Mouse (Mus musculus) cerebellum, postnatal 4 days (tissue): ENCODE data around the gene Slc2a13.

Experiments
- DNase-seq, 2 experiments: peaks; one replicate each; pipeline ENCODE4 v3.0.0; 2022; ENCODE audit warnings: low spot score in 2 of 2, mixed read lengths in 1 of 2

The Slc2a13 gene

DNA sequence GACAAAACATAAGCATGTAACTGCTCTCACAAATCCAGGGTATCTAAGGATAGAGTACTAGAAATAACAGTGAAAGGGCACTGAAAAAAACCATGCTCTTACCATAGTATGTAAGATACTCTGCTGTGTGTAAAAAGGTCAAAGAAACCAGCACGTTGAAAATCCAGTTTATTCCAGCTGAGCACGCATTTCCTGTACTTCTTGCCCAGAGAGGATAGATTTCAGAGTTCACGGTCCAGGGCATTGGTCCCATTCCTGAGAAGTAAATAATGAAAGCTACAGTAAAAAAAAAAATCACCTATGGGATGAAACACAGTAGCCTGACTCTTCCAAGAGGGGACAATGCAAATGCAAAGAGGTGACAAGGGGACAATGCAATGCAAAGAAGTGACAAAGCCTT is 297.1 kb downstream of the Slc2a13 start:
- DNase-seq = no peak

DNA sequence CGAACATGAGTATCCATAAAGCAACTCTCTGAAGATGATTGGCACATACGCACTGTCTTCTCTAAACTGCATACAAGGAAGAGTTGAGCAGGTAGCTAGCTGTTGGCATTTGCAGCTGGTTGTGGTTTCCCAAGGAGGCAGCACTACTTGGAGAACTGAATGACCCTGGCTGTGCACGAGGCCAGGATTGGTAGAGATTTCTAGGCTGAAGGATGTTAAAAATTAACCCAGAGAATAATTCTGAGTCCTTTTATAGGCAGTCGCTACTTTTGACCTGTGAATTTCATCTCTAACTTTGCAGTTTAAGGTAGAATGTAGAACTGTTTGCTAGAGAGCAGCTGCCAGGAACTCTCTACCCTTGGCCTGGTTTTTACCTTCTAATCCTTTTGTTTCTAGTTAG is 304.5 kb downstream of the Slc2a13 start:
- DNase-seq = no peak

DNA sequence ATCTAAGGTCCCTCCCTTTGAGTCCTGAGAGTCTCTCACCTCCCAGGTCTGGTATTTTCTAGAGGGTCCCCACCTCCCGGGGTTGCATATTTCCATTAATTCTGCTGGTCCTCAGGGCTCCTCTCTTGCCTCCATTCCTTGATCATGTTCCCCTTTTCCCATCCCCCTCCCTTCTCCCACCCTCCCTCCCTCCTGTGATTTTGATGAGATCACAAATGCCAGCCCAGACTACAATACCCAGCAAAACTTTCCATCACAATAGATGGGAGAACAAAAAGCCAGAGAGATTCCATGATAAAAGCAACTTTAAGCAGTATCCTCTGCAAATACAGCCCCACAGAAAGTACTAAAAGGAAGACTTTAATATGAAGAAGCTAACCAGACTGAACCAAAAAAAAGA is 309.1 kb downstream of the Slc2a13 start:
- DNase-seq = no peak

DNA sequence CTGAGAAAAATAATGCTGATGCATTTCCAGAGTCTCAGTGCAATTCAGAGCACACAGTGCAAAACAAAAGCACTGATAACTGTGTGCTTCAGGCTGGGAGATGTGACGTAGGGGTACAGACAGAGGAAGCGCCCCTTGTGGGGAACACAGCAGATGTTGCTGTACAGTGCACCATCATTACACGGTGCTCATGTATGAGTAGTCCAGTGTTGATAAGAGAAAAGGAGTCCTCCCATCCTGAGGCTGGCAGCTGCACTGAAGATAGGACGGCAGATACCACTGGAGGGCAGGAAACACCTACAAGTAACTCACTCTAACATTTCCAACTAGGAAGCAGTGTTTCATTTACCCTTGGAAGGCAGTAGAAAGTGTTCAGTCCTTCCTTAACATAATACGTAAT is 312.5 kb downstream of the Slc2a13 start:
- DNase-seq = no peak

DNA sequence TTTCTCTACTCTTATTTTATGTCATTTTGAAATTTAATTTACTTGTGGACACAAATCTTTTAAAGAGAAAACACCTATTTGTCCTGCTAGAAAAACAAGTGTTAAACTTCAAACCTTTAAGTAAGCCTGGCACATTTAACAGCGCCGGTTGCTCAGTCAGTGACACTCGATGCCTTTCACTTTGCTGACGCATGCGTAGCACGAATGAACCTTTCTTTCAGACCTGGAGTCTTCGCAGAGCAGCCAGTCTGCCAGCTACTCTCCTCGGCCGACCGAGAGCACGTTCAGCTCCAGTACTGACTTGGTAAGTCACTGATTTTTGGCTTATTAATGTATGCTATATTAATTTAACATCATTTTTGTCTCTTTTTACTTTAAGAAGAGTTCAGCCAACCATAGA is 315.9 kb downstream of the Slc2a13 start:
- no peak for DNase-seq

DNA sequence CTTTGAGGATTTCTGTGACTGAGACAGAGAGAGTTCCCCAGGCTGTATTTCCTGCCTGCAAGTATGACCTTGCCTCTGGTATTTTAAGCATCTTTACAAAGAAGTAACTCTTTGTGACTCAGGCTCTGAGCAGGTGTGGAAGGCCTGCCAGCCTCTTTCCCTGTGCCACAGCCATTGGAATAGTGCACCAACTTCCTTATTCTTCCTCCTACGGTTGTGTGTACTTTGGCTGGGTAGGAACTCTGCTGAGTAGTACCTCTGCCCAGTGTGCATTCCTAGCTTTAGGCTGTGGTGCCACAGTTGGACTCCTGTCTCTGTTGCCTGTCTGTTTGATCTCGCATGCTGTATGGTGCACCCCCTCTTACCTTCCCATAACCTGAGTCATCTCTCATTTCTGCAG is 317.8 kb downstream of the Slc2a13 start:
- no peak for DNase-seq

DNA sequence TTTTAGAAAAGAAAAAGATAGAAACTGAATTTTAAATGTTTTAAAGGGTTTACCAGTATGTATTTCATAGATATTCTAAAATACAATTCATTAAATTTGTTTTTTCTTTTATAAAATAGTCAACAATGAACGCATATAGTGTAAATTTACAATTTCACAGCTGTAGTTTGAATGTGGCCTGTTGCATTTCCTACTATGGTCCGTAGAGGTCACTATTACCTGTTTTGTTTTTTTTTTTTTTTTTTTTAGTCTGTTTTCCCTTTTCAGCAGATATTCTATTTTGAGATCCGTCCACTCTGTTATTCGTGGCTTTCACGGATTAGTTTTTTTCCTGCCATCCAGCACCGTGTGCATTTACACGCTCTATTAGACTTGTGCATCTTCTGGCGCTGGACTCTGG is 320.1 kb downstream of the Slc2a13 start:
- DNase-seq = no peak

DNA sequence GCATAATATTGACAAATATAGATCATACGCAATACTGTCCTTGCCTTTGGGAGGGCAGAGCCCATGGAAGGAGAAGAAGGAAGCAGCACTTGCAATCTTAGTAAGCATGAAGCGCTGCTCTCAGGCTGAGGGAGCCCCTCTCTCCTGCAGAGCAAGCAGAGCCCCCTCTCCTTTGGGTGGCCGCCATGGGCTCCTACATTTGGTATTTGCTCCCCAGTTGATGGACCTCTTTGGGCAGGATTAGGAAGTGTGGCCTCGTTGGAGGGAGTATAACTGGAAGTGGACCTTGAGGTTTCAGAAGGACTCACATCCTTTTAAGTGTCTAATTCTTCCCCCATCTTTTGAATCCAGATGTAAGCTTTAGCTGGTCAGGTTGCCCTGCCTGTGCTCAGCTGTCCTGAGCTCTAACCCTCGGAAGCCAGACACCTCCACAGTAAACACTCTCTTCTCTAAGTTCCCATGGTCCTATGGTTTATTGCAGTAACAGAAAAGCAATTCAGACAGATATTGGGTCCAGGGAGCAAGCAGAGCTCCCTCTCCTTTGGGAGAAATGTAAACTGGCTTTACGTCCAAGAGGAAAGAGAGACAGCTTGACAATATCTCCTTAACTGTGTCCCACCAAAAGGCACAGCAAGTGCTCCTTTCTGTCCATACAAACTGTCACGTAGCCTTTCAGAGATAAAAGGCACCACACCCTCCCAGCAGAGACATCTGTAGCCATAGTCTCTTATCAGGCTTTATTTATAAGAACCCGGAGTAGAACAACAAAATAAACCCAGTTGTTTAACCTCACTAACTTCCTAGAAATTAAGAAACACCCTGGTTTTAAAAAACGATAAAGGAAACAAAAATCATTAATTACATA is 321.3 kb downstream of the Slc2a13 start:
- no peak for DNase-seq

DNA sequence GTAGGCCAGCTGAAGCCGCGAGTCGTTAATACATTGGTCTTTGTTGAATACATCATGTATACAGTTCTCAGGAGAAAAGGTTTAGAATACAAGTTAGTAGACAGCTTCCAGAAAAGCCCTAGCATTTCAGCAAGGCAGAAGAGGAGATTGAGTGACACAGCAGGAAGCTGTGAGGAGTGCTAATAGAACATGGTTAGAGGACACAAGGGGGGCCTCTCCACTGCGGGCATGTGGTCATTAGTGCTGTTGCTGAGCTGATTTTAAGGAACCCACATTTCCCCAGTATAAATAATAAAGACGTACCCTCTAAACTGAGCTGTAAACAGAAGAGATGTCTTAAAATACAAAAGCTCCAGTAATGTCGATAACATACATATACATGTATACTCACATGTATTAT is 322.2 kb downstream of the Slc2a13 start:
- DNase-seq = peak in 1 of 2 experiments; percentile 10

DNA sequence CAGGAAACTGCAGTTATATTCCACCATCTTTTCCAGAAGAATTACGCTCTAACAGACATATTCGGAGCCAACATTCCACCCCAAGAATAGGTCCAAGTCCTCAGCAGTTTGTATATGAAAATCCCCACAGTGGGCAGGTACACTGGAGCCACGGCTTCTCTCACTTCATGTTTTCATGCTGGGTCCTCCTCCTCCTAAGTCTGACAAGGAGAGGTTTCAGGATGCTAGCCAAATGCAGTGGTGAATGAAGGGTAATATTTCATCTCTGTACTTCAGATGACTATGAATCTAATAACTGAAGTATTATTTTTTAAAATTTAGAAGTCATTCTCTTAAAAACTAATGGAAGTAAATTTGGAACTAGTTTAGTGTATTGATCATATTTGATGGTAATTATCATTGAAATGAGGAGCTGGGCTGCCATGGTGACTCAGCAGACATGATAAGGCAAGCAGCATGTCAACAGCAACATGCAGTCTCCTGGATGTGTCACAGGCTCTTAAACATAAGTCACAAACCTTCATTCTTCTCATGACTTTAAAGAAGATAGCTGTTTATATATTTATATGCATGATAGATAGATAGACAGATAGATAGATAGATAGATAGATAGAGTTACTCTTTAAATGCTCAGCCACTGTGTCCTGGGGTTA is 332.3 kb downstream of the Slc2a13 start:
- no peak for DNase-seq

DNA sequence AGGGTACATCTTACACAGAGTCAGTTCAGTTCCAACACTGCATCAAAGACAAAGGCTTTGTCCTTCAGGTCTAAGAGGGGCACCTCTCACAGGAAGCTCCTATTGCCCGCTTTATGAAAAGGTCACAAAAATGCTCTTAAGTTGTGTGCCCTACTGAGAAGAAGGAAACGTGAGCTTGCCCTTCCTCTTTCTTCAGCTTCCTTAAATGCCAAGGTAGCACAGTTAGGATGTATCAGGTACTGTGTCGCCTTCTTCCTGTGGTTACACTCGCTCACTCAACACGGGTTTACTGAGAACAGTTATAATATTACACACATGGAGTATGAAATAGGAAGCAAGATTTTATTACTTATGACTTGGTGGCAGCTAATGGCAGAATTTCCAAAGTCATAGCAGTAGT is 335.8 kb downstream of the Slc2a13 start:
- no peak for DNase-seq
